Mouse (Mus musculus): ENCODE results near the gene Hdac11.
A peak's percentile ranks its signal among the peaks of the same experiment; 100 is the strongest.

Gene Hdac11

DNA sequence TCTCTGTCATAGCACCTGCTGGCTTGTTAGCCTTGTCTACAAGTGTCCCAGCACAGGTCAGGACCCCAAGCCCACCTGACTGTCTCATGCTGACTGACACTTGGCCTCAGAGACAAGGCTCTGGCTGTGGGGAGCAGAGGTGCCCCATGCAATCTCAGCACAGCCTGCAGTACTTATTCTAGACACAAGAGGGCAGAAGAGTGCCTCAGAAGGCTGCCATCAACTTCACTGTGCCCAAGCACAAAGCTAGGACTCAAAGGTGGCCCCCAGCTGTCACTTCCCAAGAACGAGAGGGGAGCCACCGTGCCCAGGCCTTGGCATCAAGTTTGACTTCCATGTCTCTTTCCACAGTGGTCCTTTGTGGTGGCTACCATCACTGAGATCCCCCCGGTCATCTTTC is 8.7 kb downstream of the Hdac11 start:
- DNase-seq (ENCODE audit: low read depth in 1 of 2, low spot score in 2 of 2) = peak in 1 of 2 experiments; percentile 21

DNA sequence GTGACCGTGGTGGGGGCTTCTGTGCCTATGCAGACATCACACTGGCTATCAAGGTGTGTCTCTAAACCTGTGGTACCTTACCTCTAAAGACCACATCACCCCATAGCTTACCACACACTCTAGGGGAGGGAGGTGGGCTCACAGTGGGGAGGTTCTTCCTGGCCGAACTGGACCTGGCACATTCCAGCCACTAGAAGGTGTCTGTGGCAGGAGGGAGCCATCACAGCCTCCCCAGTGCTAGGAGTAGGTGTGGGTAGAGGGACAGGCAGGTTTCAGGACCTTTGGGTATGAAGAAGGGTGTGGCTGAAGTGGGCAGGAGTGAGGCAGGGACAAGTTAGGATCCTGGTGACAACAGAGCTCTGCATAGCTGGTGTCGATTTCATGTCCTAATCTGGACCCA is 11.4 kb downstream of the Hdac11 start:
- DNase-seq (ENCODE audit: low read depth in 1 of 2, low spot score in 2 of 2) = no peak

DNA sequence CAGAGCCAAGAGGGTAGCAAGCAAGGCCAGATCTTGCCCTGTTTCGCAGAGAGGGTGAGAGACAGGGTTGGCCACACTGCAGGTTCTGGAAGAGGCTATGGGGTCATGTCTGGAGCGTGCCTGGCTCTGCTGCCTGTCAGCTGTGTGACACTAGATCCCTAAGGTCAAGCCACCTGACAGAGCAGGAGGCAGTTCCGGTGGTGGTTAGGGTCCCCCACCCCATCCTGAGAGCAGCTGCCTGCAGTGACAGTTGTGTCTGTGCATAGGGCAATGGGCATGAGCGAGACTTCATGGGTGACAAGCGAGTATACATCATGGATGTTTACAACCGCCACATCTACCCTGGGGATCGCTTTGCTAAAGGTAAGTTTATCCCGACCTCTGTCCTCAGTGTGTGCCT is 12.7 kb downstream of the Hdac11 start:
- no peak for DNase-seq (ENCODE audit: low read depth in 1 of 2, low spot score in 2 of 2)

DNA sequence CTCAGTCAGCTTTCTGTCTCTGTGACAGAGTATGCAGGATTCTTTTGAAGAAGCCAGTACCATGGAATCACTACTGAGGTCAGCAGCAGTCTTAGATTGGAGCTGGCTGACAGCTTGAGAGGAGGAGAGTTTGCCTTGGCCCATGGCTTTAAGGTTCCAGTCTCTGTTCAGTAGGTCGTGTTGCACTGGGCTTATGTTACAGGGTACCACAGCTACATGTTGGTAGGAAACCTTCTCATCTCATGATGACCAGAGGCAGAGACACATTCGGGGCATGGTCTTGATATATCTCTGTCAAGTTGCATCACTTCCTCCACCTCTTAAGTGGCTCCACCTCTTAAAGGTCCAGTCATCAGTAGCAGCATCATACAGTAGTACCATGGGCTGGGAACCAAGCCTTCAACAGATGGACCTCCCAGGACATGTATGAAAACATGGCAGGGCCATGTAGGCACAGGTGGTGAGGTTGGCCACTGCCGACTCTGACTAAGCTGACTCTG is 15.0 kb downstream of the Hdac11 start:
- DNase-seq (ENCODE audit: low read depth in 1 of 2, low spot score in 2 of 2) = no peak

DNA sequence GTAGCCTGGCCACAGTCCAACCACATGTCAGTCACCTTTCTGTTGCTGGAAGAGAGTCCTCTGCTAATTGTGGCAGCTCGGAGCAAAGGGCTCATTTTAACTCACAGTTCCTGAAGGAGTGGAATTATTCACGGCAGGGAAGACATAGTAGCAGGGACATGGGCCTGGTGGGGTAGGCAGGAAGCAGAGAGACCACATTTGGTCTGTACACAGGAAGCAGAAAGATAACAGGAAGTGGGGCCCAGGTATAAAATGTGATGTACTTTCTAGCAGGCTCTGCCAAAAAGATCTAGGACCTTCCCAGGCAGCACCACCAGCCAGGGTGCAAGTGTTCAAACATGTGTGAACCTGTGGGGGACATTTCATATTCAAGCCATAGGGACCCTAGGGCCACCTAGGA is 15.9 kb downstream of the Hdac11 start:
- DNase-seq (ENCODE audit: low read depth in 1 of 2, low spot score in 2 of 2) = no peak

DNA sequence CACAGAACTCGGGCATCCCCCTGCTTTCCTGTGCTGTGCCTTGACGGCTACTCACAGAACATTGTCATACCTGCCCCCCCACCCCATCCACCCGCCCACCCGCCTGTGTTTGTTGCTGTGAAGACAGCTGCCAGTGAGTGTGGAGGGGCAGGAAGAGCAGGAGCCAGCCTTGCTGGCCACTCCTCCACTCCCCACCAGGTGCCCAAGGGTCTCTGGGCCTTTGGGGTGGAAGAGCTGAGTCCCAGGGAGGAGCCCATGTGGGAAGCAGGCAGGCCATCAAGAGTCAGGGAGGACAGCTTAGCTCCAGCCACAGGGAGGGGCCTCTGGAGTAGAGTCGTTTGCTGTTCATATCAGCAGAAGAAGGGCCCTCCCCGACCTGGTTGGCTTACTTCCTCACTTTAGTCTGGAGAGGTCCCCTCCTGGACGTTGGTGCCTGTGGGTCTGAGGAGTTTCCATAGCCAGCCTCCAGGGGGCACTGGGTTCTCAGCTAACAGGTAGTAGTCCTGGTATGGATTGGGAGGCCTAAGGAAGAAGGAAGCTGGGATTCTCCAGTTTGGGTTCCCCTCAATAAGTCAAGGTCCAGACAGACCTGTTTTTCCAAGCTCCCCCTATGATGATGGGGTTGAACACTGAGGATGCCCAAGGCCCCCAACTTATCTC is 16.9 kb downstream of the Hdac11 start:
- no peak for DNase-seq (ENCODE audit: low read depth in 1 of 2, low spot score in 2 of 2)

DNA sequence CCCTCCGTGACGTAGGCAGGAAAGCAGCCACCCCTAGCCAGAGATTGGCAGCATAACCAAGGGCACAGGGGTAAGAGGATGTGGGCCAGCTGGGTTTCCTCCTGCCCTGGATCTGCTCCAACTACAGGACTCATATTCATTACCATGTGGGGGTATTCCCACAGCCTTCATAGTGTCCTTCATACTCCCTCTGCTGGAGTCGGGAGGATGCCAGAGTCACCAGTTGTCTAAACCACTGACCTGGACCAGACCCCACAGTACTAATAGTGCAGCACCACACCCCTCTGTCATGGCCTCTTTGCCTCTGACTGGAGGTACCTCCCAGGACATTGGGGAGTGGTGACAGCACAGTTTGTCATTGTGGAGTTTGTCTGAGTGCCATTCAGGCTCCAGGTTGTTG is 17.7 kb downstream of the Hdac11 start:
- no peak for DNase-seq (ENCODE audit: low read depth in 1 of 2, low spot score in 2 of 2)

DNA sequence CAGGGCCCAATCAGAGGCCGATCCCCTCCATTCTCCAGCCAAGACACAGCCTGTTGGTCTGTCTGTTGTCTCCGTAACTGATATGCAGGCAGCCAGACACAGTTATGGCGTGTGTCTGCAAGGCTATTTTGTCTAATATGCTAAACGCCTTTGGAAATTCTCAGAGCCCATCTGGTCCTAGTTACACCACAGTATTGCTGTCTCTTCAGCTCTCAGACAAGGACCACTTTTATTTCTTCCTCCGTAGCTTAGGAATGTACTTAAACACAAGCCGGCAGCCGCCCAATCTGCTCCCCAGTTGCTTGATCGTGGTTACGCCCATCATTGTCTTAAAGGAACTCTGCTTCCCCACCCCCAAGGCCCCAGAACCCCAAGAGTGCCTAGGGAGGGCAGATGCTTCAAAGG is 24.3 kb downstream of the Hdac11 start:
- DNase-seq (ENCODE audit: low read depth in 1 of 2, low spot score in 2 of 2) = no peak

DNA sequence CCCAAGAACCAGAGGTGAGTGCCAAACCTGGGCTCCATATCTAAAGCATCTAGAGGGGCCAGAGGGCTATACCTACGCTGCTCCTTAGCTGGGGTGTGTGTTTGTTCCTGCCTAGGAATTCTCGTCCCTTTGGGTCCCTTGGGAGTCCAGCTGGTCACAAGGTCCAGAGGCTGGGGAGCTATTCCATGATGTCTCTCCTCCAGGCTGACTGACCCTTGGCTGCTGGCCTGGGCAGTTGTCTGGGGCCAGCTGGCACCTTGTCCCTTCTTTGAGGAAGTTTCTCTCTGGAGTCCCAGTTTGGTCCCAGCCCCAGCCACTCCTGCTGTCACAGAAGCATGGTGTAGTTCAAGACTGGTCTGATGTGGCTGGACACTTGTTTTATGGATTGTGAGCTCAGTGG is 24.9 kb downstream of the Hdac11 start:
- no peak for DNase-seq (ENCODE audit: low read depth in 1 of 2, low spot score in 2 of 2)

DNA sequence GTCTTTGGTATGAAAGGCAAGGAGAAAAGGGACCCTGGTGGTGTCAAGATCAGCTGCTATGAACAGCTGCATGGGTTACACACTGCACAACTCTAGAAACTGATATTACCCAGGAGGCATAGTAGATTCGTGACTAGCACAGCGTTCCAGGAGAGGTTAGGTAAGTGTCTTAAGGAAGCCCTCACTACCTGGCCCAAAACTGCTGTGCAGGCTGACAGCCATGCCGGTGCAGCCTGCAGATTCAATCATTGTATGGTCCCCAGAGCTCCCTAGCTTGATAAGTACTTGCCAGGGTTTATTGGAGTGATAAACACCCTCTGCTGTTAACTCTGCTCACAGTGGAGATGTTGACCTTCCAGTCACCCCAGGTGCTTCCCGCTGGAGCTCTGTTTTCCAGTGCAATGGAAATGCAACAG is 25.6 kb downstream of the Hdac11 start:
- DNase-seq (ENCODE audit: low read depth in 1 of 2, low spot score in 2 of 2) = no peak

DNA sequence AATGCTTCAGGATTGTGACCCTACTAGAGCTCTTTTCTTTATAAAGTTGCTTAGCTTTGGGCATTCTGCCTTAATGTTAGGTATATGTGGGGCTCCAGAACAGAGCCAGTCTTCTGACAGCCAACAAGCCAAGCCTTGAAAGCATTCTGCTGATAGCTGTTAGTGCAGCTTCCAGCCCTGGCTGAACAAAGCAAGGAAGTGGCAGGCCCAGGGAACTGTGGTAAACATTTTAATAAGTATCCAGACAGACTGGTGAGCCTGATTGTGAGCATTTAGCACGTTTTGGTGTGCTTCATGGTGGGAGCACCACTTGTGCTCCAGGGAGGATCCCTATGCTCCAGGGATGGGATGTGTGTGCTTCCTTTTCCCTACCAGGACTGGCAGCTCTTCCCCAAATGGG is 26.6 kb downstream of the Hdac11 start:
- DNase-seq (ENCODE audit: low read depth in 1 of 2, low spot score in 2 of 2) = no peak

DNA sequence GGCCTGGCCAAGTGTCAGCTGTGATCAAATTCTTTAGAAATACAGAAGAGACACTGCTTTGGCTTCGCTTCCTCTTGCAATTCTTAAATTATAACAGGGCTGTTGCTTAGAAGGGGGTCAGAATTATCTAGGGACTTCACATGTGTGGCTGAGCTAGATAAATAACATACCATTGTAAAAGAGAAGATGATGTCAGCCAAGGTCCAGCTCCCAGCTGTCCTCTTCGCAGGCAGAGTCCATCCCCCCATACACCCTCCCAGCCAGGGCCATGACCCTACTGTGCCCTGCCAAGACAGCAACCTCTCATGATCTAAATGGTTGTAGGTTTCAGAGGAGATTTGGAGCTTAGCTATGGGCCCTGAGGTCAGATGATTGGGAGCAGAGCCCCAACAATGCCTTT is 27.5 kb downstream of the Hdac11 start:
- no peak for DNase-seq (ENCODE audit: low read depth in 1 of 2, low spot score in 2 of 2)

DNA sequence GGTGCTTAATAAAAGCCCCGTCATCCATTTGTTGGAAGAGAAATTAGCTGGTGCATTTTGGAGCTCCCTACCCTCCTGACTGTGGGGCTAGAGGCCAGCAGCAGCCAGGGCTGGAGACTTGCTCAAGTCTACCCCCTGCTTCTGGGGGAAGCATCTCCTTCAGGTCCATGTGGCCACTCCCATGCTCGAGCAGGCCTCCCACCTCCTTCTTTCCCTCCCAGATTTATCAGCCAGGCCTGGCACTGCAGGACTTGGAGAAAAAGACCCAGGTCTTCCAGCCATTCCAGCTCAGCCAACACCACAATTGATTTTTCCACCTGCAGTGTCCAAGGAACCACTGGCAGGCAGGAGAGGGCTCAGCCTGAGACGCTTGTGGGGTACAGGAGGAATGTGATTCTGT is 28.3 kb downstream of the Hdac11 start:
- DNase-seq (ENCODE audit: low read depth in 1 of 2, low spot score in 2 of 2) = no peak

DNA sequence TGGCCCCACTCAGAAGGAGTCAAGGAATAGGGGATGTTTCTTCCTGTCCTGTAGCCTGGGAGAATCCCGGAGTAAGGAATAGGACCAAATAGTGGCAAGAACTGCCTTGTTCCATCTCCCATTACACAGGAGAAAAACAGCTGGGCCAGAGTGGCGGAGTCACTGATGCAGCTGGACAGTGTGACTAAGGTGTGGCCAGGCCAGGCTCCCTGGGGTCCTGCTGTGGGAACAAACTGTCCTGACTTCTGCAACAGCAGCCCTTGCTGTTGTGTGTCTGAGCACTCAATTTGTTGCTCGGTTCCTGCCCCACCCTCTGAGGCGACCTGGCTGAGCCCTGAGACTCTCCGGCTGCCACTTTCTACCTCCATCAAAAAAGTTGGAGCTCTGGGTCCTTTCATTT is 29.0 kb downstream of the Hdac11 start:
- DNase-seq (ENCODE audit: low read depth in 1 of 2, low spot score in 2 of 2) = no peak

DNA sequence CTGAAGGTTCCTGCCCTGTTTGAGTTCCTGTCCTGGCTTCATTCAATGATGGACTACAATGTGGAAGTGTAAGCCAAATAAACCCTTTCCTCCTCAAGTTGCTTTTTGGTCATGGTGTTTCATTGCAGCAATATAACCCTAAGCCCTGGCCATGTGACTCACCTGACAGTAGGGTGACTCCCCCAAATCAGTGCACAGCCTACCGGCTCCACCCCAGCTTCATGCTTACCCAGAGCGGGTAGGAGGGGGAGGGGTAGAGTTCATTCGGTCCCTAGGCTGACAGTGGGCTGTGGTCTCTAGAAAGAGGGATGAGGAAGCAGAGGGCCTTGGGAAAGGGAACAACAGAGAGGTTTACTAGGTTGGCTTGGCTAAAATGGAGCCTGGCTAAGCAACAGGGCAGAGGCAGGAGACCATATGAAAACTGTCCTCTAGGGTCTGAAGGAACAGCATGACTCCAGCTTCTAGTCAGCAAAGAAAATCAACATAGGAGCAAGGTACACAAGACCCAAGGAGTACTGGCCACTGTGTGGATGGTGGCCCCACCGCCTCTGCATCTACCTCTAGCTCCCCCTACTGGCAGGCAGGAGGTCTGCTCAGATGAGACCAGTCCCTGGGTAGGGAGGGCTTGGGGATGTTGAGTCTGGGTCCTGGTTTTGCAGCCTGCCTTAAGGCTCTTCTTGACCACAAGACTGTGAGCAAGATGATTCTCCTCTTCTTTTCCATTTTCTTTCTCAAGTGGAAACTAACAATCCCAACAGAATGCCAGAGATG is 29.9 kb downstream of the Hdac11 start:
- no peak for DNase-seq (ENCODE audit: low read depth in 1 of 2, low spot score in 2 of 2)

DNA sequence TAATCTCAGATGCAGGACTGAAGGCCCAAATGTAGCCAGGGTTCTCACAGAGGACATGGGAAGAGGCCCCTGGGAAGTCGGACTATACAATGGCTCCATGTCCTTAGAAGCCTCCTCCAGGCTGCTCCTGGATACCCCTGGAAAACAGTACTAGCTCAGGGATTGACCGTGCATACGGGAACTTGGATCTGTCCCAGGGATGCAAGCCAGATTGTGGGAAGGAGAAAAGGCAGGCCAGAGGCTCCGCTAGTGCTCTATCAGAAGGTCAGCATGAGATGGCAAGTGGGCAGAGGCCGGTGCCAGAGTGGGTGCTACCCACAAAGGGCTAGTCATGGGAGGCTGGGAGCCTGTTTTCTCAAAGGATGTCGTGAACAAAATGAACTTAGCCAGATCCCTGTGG is 30.5 kb downstream of the Hdac11 start:
- DNase-seq (ENCODE audit: low read depth in 1 of 2, low spot score in 2 of 2) = no peak

DNA sequence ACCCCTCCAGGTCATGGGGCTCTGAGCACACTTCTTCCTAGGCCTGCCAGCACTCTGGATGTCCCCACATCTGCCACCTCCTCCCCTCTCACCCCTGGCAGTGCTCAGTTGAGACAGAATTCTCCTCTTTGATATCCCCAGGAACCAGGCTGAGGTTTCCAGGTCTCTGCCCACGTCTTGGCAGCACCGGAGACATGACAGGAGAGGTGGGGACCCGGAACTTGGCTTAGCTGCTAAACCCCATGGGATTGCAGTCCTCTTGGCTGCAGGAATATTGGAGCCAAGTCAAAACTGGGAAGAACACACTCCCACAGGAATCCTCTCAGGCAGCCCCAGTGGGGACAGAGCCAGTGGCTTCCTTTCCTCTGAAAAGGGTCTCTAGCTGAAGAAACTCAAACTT is 31.4 kb downstream of the Hdac11 start:
- DNase-seq (ENCODE audit: low read depth in 1 of 2, low spot score in 2 of 2) = no peak

DNA sequence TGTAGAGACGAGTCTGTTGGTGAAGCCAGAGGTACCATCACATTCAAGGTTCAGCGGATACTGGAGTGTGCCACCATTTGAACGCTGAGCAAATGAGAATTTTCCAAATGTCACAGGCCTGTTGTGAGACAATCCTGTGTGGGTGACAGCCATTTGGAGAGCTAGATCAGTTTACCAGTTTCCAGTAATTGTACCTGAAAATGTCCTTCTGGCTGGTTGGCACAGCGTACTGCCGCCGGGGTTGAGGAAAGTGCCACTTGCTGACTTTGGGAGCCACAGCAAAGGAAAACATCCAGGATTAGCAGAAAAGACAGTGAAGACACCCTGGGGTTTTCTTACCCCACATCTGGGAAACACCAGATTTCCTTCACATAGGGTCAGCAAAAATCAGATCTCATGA is 33.5 kb downstream of the Hdac11 start:
- DNase-seq (ENCODE audit: low read depth in 1 of 2, low spot score in 2 of 2) = no peak

DNA sequence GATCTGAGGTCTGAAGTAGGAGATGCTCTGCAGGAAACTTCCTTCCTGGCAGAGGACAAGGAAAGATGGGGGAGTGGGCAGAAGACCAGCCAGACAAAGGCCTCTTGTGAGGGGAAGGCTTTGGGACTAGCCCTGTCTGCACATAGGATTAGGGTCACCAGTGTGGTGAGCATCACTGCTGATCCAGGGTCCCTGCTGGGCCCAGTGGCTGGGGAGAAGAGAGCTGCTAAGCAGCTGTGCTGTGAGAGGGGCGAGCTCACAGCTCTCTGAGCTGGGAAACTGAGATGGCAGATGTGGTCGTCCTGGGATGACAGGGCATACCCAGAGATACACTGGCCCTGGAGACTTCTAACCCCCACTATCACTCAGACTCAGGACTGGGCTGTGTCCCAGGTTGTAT is 35.0 kb downstream of the Hdac11 start:
- DNase-seq (ENCODE audit: low read depth in 1 of 2, low spot score in 2 of 2) = no peak

DNA sequence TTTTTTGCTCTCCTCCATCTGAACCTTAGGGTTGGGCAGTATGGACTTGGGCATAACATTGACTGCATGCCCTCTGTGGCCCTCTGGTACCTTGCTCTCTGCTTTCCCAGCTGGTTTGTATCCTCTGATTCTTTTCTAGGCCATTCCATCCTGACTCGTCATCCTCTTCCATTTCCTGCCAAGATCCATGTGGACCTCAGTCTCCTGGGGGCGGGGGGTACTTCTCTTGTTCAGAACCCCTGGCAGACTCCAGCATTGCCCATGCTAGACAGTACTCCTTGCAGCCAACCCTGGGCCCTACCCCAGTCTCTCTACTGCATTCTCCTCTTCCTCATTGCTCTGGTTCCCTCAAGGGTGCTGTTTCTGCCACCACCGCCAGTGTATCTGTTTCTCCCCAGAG is 36.0 kb downstream of the Hdac11 start:
- DNase-seq (ENCODE audit: low read depth in 1 of 2, low spot score in 2 of 2) = no peak

DNA sequence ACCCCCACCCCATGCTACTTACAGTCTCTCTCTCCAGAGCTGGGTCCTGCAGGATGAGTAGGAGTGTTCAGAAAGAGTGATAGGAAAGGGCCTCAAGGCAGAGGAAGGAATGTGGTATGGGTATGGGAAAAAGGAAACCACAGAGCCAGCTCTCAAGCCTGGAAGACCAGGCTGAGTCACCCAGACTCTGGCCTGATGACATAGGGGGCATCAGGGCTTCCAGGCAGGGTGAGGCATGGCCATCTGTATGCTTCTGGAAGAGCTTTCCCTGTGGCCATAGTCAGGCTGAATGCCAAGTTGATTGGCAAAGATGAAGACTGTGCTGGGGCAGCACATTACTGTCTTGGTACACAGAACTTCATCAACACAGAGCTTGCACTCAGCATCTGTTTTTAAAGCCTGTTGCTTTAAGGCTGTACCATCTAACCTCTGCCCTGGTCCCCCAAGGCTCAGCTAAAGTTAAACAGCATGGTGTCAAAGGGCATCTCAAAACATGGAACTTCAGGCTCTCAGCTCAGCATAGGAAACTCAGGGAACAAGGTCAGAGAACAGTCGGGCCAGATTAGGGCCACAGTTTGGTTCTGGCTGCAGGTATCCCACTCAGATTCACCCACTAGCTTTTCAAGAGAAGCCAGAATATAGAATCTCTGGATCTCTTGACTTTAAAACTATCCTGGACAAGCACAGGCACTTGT is 36.5 kb downstream of the Hdac11 start:
- no peak for DNase-seq (ENCODE audit: low read depth in 1 of 2, low spot score in 2 of 2)

DNA sequence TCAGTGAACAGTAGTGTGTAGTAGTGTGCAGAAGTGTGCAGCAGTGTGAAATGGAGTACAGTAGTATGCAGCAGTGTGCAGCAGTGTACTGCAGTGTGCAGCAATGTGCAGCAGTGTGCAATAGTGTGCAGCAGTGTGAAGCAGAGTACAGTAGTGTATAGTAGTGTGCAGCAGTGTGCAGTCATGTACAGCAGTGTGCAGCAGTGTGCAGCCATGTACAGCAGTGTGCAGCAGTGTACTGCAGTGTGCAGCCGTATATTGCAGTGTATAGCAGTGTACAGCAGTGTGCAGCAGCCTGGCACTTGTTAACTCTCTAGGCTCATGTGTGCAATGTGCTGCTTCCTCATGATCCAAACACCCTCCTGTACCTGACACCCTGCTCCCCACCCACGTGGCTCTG is 42.0 kb downstream of the Hdac11 start:
- DNase-seq (ENCODE audit: low read depth in 1 of 2, low spot score in 2 of 2) = no peak
